Mouse (Mus musculus) limb, embryonic 12.5 days (tissue): ENCODE data around the gene Olfr749. TPM values are rescaled to one million over a fixed set of nuclear protein-coding genes. Genes with fewer than 3 reads are reported as not detected.
"Not testable (repeated sequence)": the region's sequence is repeated elsewhere in the genome, so short reads cannot be mapped to it uniquely, and the experiment has no call there.

Experiments
- ATAC-seq: fragments of 200-750 bp; cut with Nextera tagmentation; 2 replicates; pipeline ENCODE4 v1.8.0; 2017; ENCODE audit warnings: low read depth, moderate TSS enrichment; ENCODE audit not compliant: insufficient number of reproducible peaks, insufficient read depth, low FRiP score, low TSS enrichment
- H3K27ac ChIP-seq: fragments of 300-500 bp; sonication (generic); 2 replicates; pipeline ENCODE4 v1.5.1; 2016; ENCODE audit warnings: mild to moderate bottlenecking, moderate library complexity
- H3K27me3 ChIP-seq: fragments of 300-500 bp; sonication (generic); 2 replicates; pipeline ENCODE4 v1.6.1; 2016; ENCODE audit warnings: mild to moderate bottlenecking, moderate library complexity
- H3K36me3 ChIP-seq: fragments of 300-500 bp; sonication (generic); 2 replicates; pipeline ENCODE4 v1.6.1; 2016; ENCODE audit warnings: mild to moderate bottlenecking, moderate library complexity
- H3K4me1 ChIP-seq: fragments of 300-500 bp; sonication (generic); replicated peaks from 2 replicates; pipeline ENCODE4 v1.6.1; 2016
- H3K4me2 ChIP-seq: fragments of 300-500 bp; sonication (generic); 2 replicates; pipeline ENCODE4 v1.6.1; 2016; ENCODE audit warnings: mild to moderate bottlenecking, moderate library complexity
- H3K4me3 ChIP-seq: fragments of 300-500 bp; sonication (generic); replicated peaks from 2 replicates; pipeline ENCODE4 v1.5.1; 2016; ENCODE audit warnings: mild to moderate bottlenecking
- H3K9ac ChIP-seq: fragments of 300-500 bp; sonication (generic); replicated peaks from 2 replicates; pipeline ENCODE4 v1.6.1; 2016; ENCODE audit warnings: mild to moderate bottlenecking, moderate library complexity
- H3K9me3 ChIP-seq: fragments of 300-500 bp; sonication (generic); 2 replicates; pipeline ENCODE4 v1.6.1; 2016; ENCODE audit warnings: mild to moderate bottlenecking, moderate library complexity
- WGBS: fragments of 180-500 bp; shearing (Covaris S2); methylation state at CpG from one replicate; pipeline ENCODE4 v1.1.7; 2016; 5-methylcytosine and 5-hydroxymethylcytosine counted together
- polyA plus RNA-seq: library from polyadenylated mRNA; unstranded; fragments of >200 nt; fragmentation: Nextera tagmentation; extraction: Ambion mirVana; gene quantifications from 2 replicates; pipeline ENCODE4 v1.2.1, GENCODE M21; 2016

Olfr749 gene
- polyA plus RNA-seq: not detected in 2 replicates

DNA sequence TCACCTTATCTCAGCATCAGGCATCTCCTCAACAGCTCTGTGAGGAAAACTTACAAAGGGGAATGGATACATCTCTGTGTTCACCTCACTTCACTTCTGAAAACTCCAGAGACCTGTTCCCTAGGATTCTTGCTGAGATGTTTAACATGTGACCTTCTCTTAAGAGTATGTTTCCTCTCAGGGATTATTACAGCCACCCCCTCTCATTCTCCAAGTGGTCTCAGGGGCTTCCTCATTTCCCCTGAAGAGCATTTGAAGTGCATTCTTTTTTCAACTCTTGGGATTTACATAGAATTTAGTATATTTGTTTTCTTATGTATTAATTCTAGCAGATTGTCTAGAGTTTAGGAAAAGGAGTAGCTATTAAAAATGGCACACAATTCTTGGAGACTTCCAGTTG is at the start of gene Olfr749:
Olfr749 (minus strand) TSS at position 101 of the 400 bp plus-strand sequence.
- Histone ChIP-seq H3K4me1 (no peaks in the 10 kb centered on the region), H3K4me3 (no peak within 1 kb of the TSS), H3K36me3 (no peaks in the 10 kb centered on the region), H3K27ac (no peak within 1 kb of the TSS), H3K27me3 (no peaks in the 10 kb centered on the region), H3K9me3 (no peaks in the 10 kb centered on the region), H3K9ac (no peak within 1 kb of the TSS), H3K4me2 (no peak within 1 kb of the TSS)
- ATAC-seq: no peak

GRCm38 (mm10) chr14:50788157-50788556 is 43.3 kb upstream of the Olfr749 start:
- no peak for ATAC-seq
- WGBS: 10% methylated on average over 2 of the region's 2 CpGs
- no peak overlapping the region for H3K27ac ChIP-seq
- H3K9ac ChIP-seq: no peak overlapping the region
- no peak overlapping the region for H3K4me3 ChIP-seq
- no peaks in the 10 kb centered on the region for H3K9me3 ChIP-seq
- H3K4me2 ChIP-seq: no peak overlapping the region
- H3K4me1 ChIP-seq: peaks cover 6% of the 10 kb centered on the region
- no peaks in the 10 kb centered on the region for H3K27me3 ChIP-seq
- H3K36me3 ChIP-seq: no peaks in the 10 kb centered on the region

DNA sequence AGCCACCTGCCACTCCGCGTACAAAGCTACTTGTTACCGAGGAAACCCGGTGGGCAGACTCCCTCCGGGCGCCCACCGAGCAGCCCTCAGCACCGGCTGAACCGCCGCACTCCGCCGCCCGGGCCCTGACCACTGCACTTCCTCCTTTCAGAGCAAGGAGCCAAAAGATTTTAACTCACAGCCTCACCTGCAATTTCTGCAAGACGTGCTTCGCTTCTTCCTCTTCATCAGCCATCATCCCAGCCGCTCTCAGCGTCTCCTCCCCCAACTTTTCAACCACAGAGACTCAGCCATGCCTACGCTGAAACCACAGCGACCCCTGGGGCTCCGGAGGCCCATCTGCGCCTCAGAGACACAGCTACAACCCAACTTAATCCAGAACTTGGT is 40.4 kb upstream of the Olfr749 start, which contains the start of gene Ttc5:
Ttc5 (minus strand) TSS at position 269 of the 387 bp plus-strand sequence.
- Histone ChIP-seq H3K9me3 (no peaks in the 10 kb centered on the region; the same call in 1 of the 2 replicates), H3K9ac (peak within 1 kb of the TSS; percentile 84), H3K36me3 (peaks cover 17% of the 10 kb centered on the region), H3K4me2 (peak within 1 kb of the TSS; percentile 65), H3K27me3 (no peaks in the 10 kb centered on the region), H3K4me3 (peak within 1 kb of the TSS; percentile 76), H3K4me1 (peaks cover 6% of the 10 kb centered on the region), H3K27ac (peak within 1 kb of the TSS; percentile 80)
- peak; percentile 91 for ATAC-seq
- under 1% methylated on average over 21 of the region's 21 CpGs for WGBS

DNA sequence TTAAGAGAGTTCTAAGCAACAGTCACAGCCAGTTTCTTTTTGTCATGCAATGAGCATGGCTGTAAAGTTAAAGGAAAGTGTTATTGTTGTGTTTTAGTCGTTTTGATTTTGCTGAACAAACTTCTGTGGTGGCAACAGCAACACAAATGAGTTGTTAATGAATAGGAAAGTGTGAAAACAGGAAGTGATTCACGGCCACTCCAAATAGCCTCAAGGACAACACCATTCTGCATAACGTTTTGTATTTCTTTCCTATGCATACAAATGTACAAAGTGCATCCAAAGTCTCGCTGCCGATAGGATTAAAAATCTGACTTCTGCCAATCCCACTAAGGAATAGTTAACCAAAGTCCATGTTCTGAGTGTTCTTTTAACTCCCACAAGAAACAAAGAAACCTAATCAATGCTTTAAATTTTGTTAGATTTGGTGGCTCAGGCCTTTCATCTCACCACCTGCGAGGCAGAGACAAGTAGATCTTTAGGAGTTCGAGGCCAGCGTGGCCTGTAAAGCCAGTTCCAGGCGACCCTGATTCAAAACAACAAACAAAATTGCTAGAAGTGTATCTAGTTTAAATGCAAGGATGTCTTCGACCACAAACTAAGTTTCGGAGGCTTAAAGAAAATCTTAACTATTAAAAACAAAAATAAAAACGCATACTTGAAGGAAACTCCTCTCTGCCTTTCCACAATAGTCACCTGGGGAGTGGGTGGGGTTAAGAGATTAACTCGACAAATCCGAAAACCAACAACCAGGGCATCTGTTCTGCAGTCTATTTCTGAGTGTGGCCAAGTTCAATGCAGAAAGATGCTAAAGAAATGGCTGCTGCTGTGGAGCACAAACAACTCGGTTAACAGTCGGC is 39.7 kb upstream of the Olfr749 start:
- H3K4me1 ChIP-seq: peaks cover 6% of the 10 kb centered on the region
- H3K4me3 ChIP-seq: peak overlapping the region; percentile 76
- no peak for ATAC-seq
- H3K36me3 ChIP-seq: peaks cover 22% of the 10 kb centered on the region
- 27% methylated on average over 16 of the region's 16 CpGs for WGBS
- peak overlapping the region; percentile 80 for H3K27ac ChIP-seq
- no peaks in the 10 kb centered on the region; the same call in 1 of the 2 replicates for H3K9me3 ChIP-seq
- peak overlapping the region; percentile 84 for H3K9ac ChIP-seq
- no peaks in the 10 kb centered on the region for H3K27me3 ChIP-seq
- peak overlapping the region; percentile 65 for H3K4me2 ChIP-seq

DNA sequence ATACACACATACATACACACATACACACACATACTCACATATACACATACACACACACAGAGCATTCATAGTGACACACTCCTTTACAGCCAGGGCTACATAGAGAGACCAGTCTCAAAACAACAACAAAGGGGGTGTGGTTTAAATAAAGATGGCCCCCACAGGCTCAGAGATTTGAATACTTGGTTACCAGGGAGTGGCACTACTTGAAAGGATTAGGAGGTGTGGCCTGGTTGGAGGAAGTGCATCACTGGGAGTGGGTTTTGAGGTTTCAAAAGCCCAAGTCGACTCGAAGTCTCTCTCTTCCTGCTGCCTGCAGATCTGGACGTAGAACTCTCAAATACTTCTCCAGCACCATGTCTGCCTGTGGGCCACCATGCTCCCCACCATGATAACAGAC is 37.3 kb upstream of the Olfr749 start:
- no peak for ATAC-seq
- WGBS: 94% methylated on average over 3 of the region's 3 CpGs

DNA sequence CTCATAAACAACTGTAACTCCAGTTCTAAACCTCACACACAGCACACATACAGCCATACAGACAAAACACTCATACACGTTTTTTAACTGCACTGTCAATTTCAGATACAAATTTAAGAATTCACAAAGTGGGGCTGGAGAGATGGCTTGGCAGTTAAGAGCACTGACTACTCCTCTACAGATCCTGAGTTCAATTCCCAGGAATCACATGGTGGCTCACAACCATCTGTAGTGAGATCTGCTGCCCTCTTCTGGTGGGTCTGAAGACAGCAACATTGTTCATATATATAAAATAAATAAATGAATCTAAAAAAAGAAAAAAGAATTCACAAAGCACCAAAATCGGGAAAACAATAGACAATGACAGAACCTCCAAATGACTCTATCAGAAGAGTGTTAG is 26.4 kb upstream of the Olfr749 start:
- H3K4me2 ChIP-seq: no peak overlapping the region
- peaks cover 90% of the 10 kb centered on the region for H3K36me3 ChIP-seq
- no peak overlapping the region for H3K9ac ChIP-seq
- no peak overlapping the region for H3K4me3 ChIP-seq
- ATAC-seq: no peak
- no peaks in the 10 kb centered on the region for H3K4me1 ChIP-seq
- no peak overlapping the region for H3K27ac ChIP-seq
- no peaks in the 10 kb centered on the region for H3K9me3 ChIP-seq
- 88% methylated on average over 2 of the region's 2 CpGs for WGBS
- H3K27me3 ChIP-seq: no peaks in the 10 kb centered on the region

More for the DNA sequence above, 37.3 kb upstream of the Olfr749 start:
- no peak overlapping the region for H3K4me3 ChIP-seq
- H3K36me3 ChIP-seq: peaks cover 36% of the 10 kb centered on the region
- peaks cover 6% of the 10 kb centered on the region for H3K4me1 ChIP-seq
- H3K9ac ChIP-seq: no peak overlapping the region
- no peak overlapping the region for H3K4me2 ChIP-seq
- no peaks in the 10 kb centered on the region for H3K27me3 ChIP-seq
- no peak overlapping the region for H3K27ac ChIP-seq
- H3K9me3 ChIP-seq: no peaks in the 10 kb centered on the region; the same call in 1 of the 2 replicates

DNA sequence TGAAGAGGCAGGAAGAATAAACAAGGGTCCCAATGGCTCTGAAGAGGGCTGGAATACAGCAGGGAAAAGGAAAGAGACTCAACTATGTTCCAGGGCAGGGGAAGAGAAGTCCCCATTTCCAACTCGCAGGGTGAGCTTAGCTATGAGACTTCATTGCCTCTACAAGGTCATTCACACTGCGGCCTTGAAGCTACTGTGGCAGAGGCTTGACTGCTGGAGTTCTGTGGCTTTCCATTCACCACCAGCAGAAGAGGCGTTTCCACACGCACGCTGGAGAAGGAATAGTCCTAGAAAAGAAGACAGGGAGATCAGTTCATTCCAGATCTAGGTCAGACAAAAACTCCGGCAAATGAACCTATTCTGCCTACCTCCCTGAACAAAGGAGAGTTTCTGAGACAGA is 20.8 kb upstream of the Olfr749 start:
- peaks cover 71% of the 10 kb centered on the region for H3K36me3 ChIP-seq
- H3K27ac ChIP-seq: no peak overlapping the region
- no peaks in the 10 kb centered on the region for H3K27me3 ChIP-seq
- H3K4me3 ChIP-seq: no peak overlapping the region
- H3K9me3 ChIP-seq: no peaks in the 10 kb centered on the region
- ATAC-seq: no peak
- 95% methylated on average over 6 of the region's 6 CpGs for WGBS
- no peaks in the 10 kb centered on the region for H3K4me1 ChIP-seq
- H3K4me2 ChIP-seq: no peak overlapping the region
- H3K9ac ChIP-seq: no peak overlapping the region

GRCm38 (mm10) chr14:50758416-50759085 is 13.7 kb upstream of the Olfr749 start:
- 81% methylated on average over 5 of the region's 5 CpGs for WGBS
- Histone ChIP-seq H3K27ac (no peak overlapping the region), H3K4me3 (no peak overlapping the region), H3K36me3 (peaks cover 7% of the 10 kb centered on the region; the same call in 1 of the 2 replicates), H3K9ac (no peak overlapping the region), H3K4me1 (no peaks in the 10 kb centered on the region), H3K4me2 (no peak overlapping the region), H3K9me3 (no peaks in the 10 kb centered on the region), H3K27me3 (no peaks in the 10 kb centered on the region)
- no peak for ATAC-seq

GRCm38 (mm10) chr14:50741584-50741983 is 3.3 kb downstream of the Olfr749 start:
- Histone ChIP-seq H3K36me3 (no peaks in the 10 kb centered on the region), H3K27me3 (no peaks in the 10 kb centered on the region), H3K27ac (no peak overlapping the region), H3K9ac (no peak overlapping the region), H3K4me3 (no peak overlapping the region), H3K4me1 (no peaks in the 10 kb centered on the region), H3K4me2 (no peak overlapping the region), H3K9me3 (no peaks in the 10 kb centered on the region)
- WGBS: 65% methylated on average over 2 of the region's 2 CpGs
- ATAC-seq: no peak

DNA sequence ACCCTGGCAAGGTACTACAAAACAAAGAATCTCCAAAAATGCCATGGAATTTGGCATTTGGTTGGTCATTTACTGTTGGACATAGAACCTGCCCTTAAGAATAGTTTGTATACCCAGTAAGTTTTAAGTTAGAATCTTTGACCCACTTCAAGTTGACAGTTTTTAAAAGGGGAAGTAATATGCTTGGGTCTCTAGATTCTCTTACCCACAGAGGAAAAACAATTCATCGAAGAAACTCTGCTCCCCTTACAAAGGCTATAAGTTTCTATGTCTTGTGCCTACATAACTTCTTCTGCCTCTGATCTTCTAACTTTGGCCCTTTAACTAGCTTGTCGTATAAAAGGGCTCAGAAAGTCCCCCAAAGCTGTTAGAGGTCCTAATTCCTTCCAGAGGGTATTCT is 4.6 kb downstream of the Olfr749 start:
- H3K4me2 ChIP-seq: no peak overlapping the region
- WGBS: 71% methylated on average over 2 of the region's 2 CpGs
- H3K9ac ChIP-seq: no peak overlapping the region
- no peak overlapping the region for H3K4me3 ChIP-seq
- H3K27me3 ChIP-seq: no peaks in the 10 kb centered on the region
- ATAC-seq: no peak
- H3K9me3 ChIP-seq: no peaks in the 10 kb centered on the region
- H3K4me1 ChIP-seq: no peaks in the 10 kb centered on the region
- no peaks in the 10 kb centered on the region for H3K36me3 ChIP-seq
- no peak overlapping the region for H3K27ac ChIP-seq

DNA sequence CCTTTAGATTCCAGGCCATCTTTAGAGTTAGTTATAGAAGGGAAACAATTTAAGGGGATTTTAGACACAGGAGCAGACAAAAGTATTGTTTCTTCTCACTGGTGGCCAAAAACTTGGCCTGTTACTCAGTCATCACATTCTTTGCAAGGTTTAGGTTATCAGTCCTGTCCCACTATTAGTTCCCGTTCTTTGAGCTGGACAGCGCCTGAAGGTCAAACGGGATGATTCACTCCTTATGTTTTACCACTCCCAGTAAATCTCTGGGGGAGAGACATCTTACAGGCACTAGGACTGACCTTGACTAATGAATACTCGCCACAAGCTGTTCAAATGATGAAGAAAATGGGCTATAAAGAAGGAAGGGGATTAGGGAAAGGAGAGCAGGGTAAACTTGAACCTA is 22.5 kb downstream of the Olfr749 start:
- not testable (repeated sequence) for H3K27me3 ChIP-seq, H3K27ac ChIP-seq, H3K36me3 ChIP-seq, H3K9ac ChIP-seq, H3K9me3 ChIP-seq, H3K4me2 ChIP-seq, ATAC-seq, H3K4me1 ChIP-seq, H3K4me3 ChIP-seq
- WGBS: 75% methylated on average over 3 of the region's 4 CpGs
